Mouse (Mus musculus) forebrain, postnatal 0 days (tissue): ENCODE results near the gene Gria1. TPM values are rescaled to one million over a fixed set of nuclear protein-coding genes. Genes with fewer than 3 reads are reported as not detected.

ENCODE experiments used
- ATAC-seq: fragments of 200-750 bp; cut with Nextera tagmentation; 2 replicates; pipeline ENCODE4 v1.8.0; 2017; ENCODE audit warnings: mild to moderate bottlenecking, moderate library complexity
- DNase-seq: peaks from one replicate; pipeline ENCODE4 v3.0.0-alpha.2; 2015
- H3K27ac ChIP-seq: fragments of 300-500 bp; sonication (generic); 2 replicates; pipeline ENCODE4 v1.5.1; 2014; ENCODE audit warnings: low read depth, mild to moderate bottlenecking, antibody characterized with exemption, low read length, moderate library complexity, mixed read lengths
- H3K27me3 ChIP-seq: fragments of 300-500 bp; sonication (generic); 2 replicates; pipeline ENCODE4 v1.6.1; 2014; ENCODE audit warnings: mild to moderate bottlenecking, low read length, mixed read lengths; ENCODE audit not compliant: insufficient read depth
- H3K36me3 ChIP-seq: fragments of 300-500 bp; sonication (generic); 2 replicates; pipeline ENCODE4 v1.6.1; 2014; ENCODE audit warnings: mild to moderate bottlenecking, moderate library complexity; ENCODE audit not compliant: insufficient read depth
- H3K4me1 ChIP-seq: fragments of 300-500 bp; sonication (generic); 2 replicates; pipeline ENCODE4 v1.6.1; 2014; ENCODE audit warnings: antibody characterized with exemption; ENCODE audit not compliant: insufficient read depth
- H3K4me2 ChIP-seq: fragments of 300-500 bp; sonication (generic); 2 replicates; pipeline ENCODE4 v1.6.1; 2014; ENCODE audit warnings: low read depth, mild to moderate bottlenecking, moderate library complexity
- H3K4me3 ChIP-seq: fragments of 300-500 bp; sonication (generic); 2 replicates; pipeline ENCODE4 v1.5.1; 2014; ENCODE audit warnings: low read depth, low read length, mixed read lengths
- H3K9ac ChIP-seq: fragments of 300-500 bp; sonication (generic); 2 replicates; pipeline ENCODE4 v1.6.1; 2014; ENCODE audit warnings: mild to moderate bottlenecking
- H3K9me3 ChIP-seq: fragments of 300-500 bp; sonication (generic); 2 replicates; pipeline ENCODE4 v1.6.1; 2016; ENCODE audit warnings: low read length
- CTCF ChIP-seq: sonication (generic); IDR thresholded peaks from 2 replicates; pipeline ENCODE4 v1.5.1; 2016; ENCODE audit warnings: antibody characterized with exemption, control low read depth, low read depth
- WGBS: fragments of 180-500 bp; shearing (Covaris S2); extraction: QIAGEN DNeasy Blood & Tissue Kit; methylation state at CpG from one replicate; pipeline ENCODE4 v1.1.7; 2014; 5-methylcytosine and 5-hydroxymethylcytosine counted together
- polyA plus RNA-seq: library from polyadenylated mRNA; unstranded; fragments of >200 nt; fragmentation: Nextera tagmentation; extraction: Ambion mirVana; gene quantifications from 2 replicates; pipeline ENCODE4 v1.2.1, GENCODE M21; 2015
- total RNA-seq: library from RNA; depleted of rRNA; stranded (reverse); fragments of >200 nt; gene quantifications from 2 replicates; pipeline ENCODE4 v1.2.3, GENCODE M21; 2014

Gria1 gene
- total and polyA plus RNA-seq, 2 experiments from 2014 or later: 92.7 to 121 TPM

- no peaks in the 10 kb centered on the region for H3K4me1 ChIP-seq
- no peak; the same call in 1 of the 2 replicates for ATAC-seq
- no peak overlapping the region for H3K4me3 ChIP-seq
- DNase-seq: no peak
- no peak overlapping the region for H3K9ac ChIP-seq
- H3K4me2 ChIP-seq: no peak overlapping the region
- WGBS: 74% methylated on average over 6 of the region's 6 CpGs
- no peaks in the 10 kb centered on the region for H3K27me3 ChIP-seq
- H3K9me3 ChIP-seq: no peaks in the 10 kb centered on the region
- peak; percentile 15; the same call in 1 of the 2 replicates for TF ChIP-seq CTCF
- no peaks in the 10 kb centered on the region; the same call in 1 of the 2 replicates for H3K36me3 ChIP-seq
- H3K27ac ChIP-seq: no peak overlapping the region
Observed at GRCm38 (mm10) chr11:57051666-57052562, 40.7 kb downstream of the Gria1 start.

GRCm38 (mm10) chr11:57062441-57062840, 51.3 kb downstream of the Gria1 start:
- Histone ChIP-seq H3K9me3 (no peaks in the 10 kb centered on the region), H3K27me3 (no peaks in the 10 kb centered on the region), H3K4me1 (no peaks in the 10 kb centered on the region), H3K4me3 (no peak overlapping the region), H3K36me3 (no peaks in the 10 kb centered on the region), H3K4me2 (no peak overlapping the region), H3K27ac (no peak overlapping the region), H3K9ac (no peak overlapping the region)
- TF ChIP-seq CTCF: no peak
- WGBS: 68% methylated on average over 3 of the region's 3 CpGs
- ATAC-seq: peak; percentile 25; the same call in 1 of the 2 replicates
- DNase-seq: no peak

GRCm38 (mm10) chr11:57070196-57070901, 59.2 kb downstream of the Gria1 start:
- 42% methylated on average over 8 of the region's 8 CpGs for WGBS
- Histone ChIP-seq H3K27me3 (no peaks in the 10 kb centered on the region), H3K9me3 (no peaks in the 10 kb centered on the region), H3K4me1 (no peaks in the 10 kb centered on the region), H3K27ac (peak overlapping the region; percentile 58), H3K4me2 (no peak overlapping the region), H3K9ac (no peak overlapping the region), H3K4me3 (no peak overlapping the region), H3K36me3 (no peaks in the 10 kb centered on the region)
- no peak for TF ChIP-seq CTCF
- DNase-seq: peak; percentile 43
- ATAC-seq: peak; percentile 86

- no peak for TF ChIP-seq CTCF
- H3K9ac ChIP-seq: no peak overlapping the region
- ATAC-seq (0 out of 2 replicates have a peak, but pooled peaks have one; percentile 7), DNase-seq (no peak)
- H3K27me3 ChIP-seq: no peaks in the 10 kb centered on the region
- 50% methylated on average over 6 of the region's 6 CpGs for WGBS
- H3K27ac ChIP-seq: no peak overlapping the region
- H3K9me3 ChIP-seq: no peaks in the 10 kb centered on the region
- H3K4me1 ChIP-seq: no peaks in the 10 kb centered on the region
- no peak overlapping the region for H3K4me2 ChIP-seq
- no peak overlapping the region for H3K4me3 ChIP-seq
- no peaks in the 10 kb centered on the region for H3K36me3 ChIP-seq
Observed at GRCm38 (mm10) chr11:57072171-57072570, 61.0 kb downstream of the Gria1 start.

- TF ChIP-seq CTCF: no peak
- 85% methylated on average over 3 of the region's 3 CpGs for WGBS
- Histone ChIP-seq H3K9me3 (no peaks in the 10 kb centered on the region), H3K9ac (no peak overlapping the region), H3K4me1 (no peaks in the 10 kb centered on the region), H3K27ac (no peak overlapping the region), H3K36me3 (no peaks in the 10 kb centered on the region), H3K4me2 (no peak overlapping the region), H3K4me3 (no peak overlapping the region), H3K27me3 (no peaks in the 10 kb centered on the region)
- no peak for DNase-seq
- ATAC-seq: no peak
Observed at GRCm38 (mm10) chr11:57079423-57079822, 68.2 kb downstream of the Gria1 start.

- ATAC-seq: peak; percentile 70
- Histone ChIP-seq H3K4me1 (no peaks in the 10 kb centered on the region), H3K36me3 (no peaks in the 10 kb centered on the region), H3K9ac (no peak overlapping the region), H3K4me3 (no peak overlapping the region), H3K9me3 (no peaks in the 10 kb centered on the region), H3K4me2 (no peak overlapping the region), H3K27ac (0 out of 2 replicates have a peak overlapping the region, but pooled peaks have one; percentile 6), H3K27me3 (no peaks in the 10 kb centered on the region)
- 32% methylated on average over 5 of the region's 5 CpGs for WGBS
- DNase-seq: peak; percentile 47
- TF ChIP-seq CTCF: no peak
Observed at GRCm38 (mm10) chr11:57089527-57089926, 78.3 kb downstream of the Gria1 start.

- DNase-seq (no peak), ATAC-seq (no peak)
- Histone ChIP-seq H3K9me3 (no peaks in the 10 kb centered on the region), H3K4me2 (no peak overlapping the region), H3K27me3 (no peaks in the 10 kb centered on the region), H3K36me3 (no peaks in the 10 kb centered on the region), H3K4me3 (no peak overlapping the region), H3K4me1 (0 out of 2 replicates have a peak, but pooled peaks cover 5% of the 10 kb centered on the region), H3K9ac (no peak overlapping the region), H3K27ac (no peak overlapping the region)
- no peak for TF ChIP-seq CTCF
Observed at GRCm38 (mm10) chr11:57090705-57091104, 79.5 kb downstream of the Gria1 start.
